ENCODE assay signal across 28 mouse cellular contexts in genomic region chr1:74370040-74370439, GRCm38 (mm10). TPM values are rescaled to one million over a fixed set of nuclear protein-coding genes. Genes with fewer than 3 reads are reported as not detected.
"Had no signal": no experiment of that assay in that cellular context is flagged by ENCODE, and none has a peak within 500 bp of the region (broad histone marks: within the 10 kb centered on the region; RNA-seq: fewer than 3 reads in every experiment).

No protein-coding gene starts in this region.

- DNase-seq: gastrocnemius, adult 2 months; gastrocnemius, postnatal 10 days; gastrocnemius, postnatal 25 days; heart, adult 18-20 months; heart, postnatal 14 days; heart, postnatal 4 days; kidney, adult 18-20 months; kidney, adult 8-10 months; kidney, postnatal 10 days; kidney, postnatal 4 days; left cerebral cortex, postnatal 4 days had no signal

- H3K4me3 ChIP-seq: gastrocnemius, adult 2 months; heart, embryonic 10.5 days; heart, embryonic 12.5 days; heart, embryonic 15.5 days; hindbrain, embryonic 10.5 days; hindbrain, embryonic 12.5 days; intestine, embryonic 15.5 days; layer of hippocampus, adult 2 months; left cerebral cortex, adult 2 months; limb, embryonic 13.5 days; limb, embryonic 15.5 days; liver, embryonic 12.5 days had no signal

- H3K9ac ChIP-seq: heart, embryonic 12.5 days; heart, embryonic 15.5 days; hindbrain, embryonic 12.5 days; hindbrain, embryonic 14.5 days; intestine, embryonic 15.5 days; limb, embryonic 13.5 days; limb, embryonic 15.5 days; liver, embryonic 12.5 days; liver, embryonic 14.5 days had no signal

- H3K27me3 ChIP-seq: heart, embryonic 12.5 days; heart, embryonic 15.5 days; intestine, embryonic 15.5 days; limb, embryonic 15.5 days had no signal

- H3K9me3 ChIP-seq: heart, embryonic 10.5 days; heart, embryonic 12.5 days; heart, embryonic 15.5 days; hindbrain, embryonic 10.5 days; hindbrain, embryonic 12.5 days; intestine, embryonic 15.5 days; limb, embryonic 13.5 days; limb, embryonic 15.5 days; liver, embryonic 12.5 days had no signal

- H3K4me2 ChIP-seq: heart, embryonic 12.5 days; heart, embryonic 15.5 days; hindbrain, embryonic 12.5 days; hindbrain, embryonic 14.5 days; intestine, embryonic 15.5 days; limb, embryonic 13.5 days; limb, embryonic 15.5 days; liver, embryonic 12.5 days had no signal

- H3K27ac ChIP-seq: gastrocnemius, adult 2 months; heart, embryonic 10.5 days; heart, embryonic 15.5 days; hindbrain, embryonic 10.5 days; hindbrain, embryonic 12.5 days; hindbrain, embryonic 14.5 days; intestine, embryonic 15.5 days; layer of hippocampus, adult 2 months; left cerebral cortex, adult 2 months; limb, embryonic 13.5 days; limb, embryonic 15.5 days; liver, embryonic 12.5 days; liver, embryonic 14.5 days had no signal

- H3K36me3 ChIP-seq: heart, embryonic 10.5 days; heart, embryonic 12.5 days; heart, embryonic 15.5 days; hindbrain, embryonic 10.5 days; hindbrain, embryonic 12.5 days; intestine, embryonic 15.5 days; limb, embryonic 13.5 days; limb, embryonic 15.5 days; liver, embryonic 12.5 days had no signal

- ATAC-seq: hindbrain, embryonic 16.5 days; inflammation-experienced regulatory T-cells, adult 6 months; intestine, embryonic 15.5 days; intestine, postnatal 0 days; liver, embryonic 12.5 days had no signal

RNA-seq across cellular contexts. Expression of gene Catip, which starts 8.1 kb away (rescaled TPM):
- total RNA-seq: gastrocnemius, postnatal 25 days; granulocyte monocyte progenitor cell, adult 5-6 weeks had no signal
- polyA plus RNA-seq: inflammation-experienced regulatory T-cells, adult 6 months had no signal

RNA-seq across cellular contexts. Expression of gene Vil1, which starts 39.1 kb away (rescaled TPM):
- total RNA-seq: gastrocnemius, adult 2 months; granulocyte monocyte progenitor cell, adult 5-6 weeks had no signal
